Mouse (Mus musculus): ENCODE measurements around the gene Polk. TPM values are rescaled to one million over a fixed set of nuclear protein-coding genes. Genes with fewer than 3 reads are reported as not detected.

Gene Polk
- polyA plus RNA-seq, 1 experiment from 2014 or later, result 9.0 TPM

- WGBS, result 96% methylated on average over 6 of the region's 6 CpGs
- Histone ChIP-seq H3K4me1 (no peaks in the 10 kb centered on the region), H3K4me3 (no peak overlapping the region), H3K27me3 (ENCODE audit: poor library complexity, severe bottlenecking) (no peaks in the 10 kb centered on the region), H3K27ac (no peak overlapping the region), H3K36me3 (replicated peaks) (peaks cover 45% of the 10 kb centered on the region), H3K9me3 (no peaks in the 10 kb centered on the region)
- no peak for DNase-seq (ENCODE audit: extremely low spot score, low spot score)
These were observed 54.4 kb downstream of the Polk start for GRCm38 (mm10) chr13:96487968-96488367.

DNA sequence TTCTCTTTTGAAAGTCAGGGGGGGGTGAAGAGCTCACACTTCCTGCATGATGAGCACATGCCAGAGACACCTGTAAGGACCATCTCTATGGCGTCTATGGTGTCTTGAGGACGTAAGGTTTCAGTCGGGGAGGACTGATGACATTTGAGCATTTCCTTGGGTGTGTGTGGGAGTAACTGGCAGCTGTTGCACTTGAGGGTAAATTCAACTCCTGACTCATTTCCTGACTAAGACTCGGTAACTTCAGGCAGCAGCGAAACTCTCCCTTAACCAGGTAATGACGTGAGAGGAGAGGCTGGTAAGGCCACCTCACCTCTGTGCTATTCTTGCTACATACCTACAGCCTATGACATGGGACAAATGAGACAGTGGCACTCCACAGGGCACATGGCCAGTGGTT is 55.1 kb downstream of the Polk start:
- peaks cover 45% of the 10 kb centered on the region for H3K36me3 ChIP-seq (replicated peaks)
- H3K4me3 ChIP-seq, result no peak overlapping the region
- no peaks in the 10 kb centered on the region for H3K27me3 ChIP-seq (ENCODE audit: poor library complexity, severe bottlenecking)
- H3K4me1 ChIP-seq, result no peaks in the 10 kb centered on the region
- no peak overlapping the region for H3K27ac ChIP-seq
- DNase-seq (ENCODE audit: extremely low spot score, low spot score), result no peak
- H3K9me3 ChIP-seq, result no peaks in the 10 kb centered on the region
- WGBS, result 98% methylated on average over 6 of the region's 6 CpGs

DNA sequence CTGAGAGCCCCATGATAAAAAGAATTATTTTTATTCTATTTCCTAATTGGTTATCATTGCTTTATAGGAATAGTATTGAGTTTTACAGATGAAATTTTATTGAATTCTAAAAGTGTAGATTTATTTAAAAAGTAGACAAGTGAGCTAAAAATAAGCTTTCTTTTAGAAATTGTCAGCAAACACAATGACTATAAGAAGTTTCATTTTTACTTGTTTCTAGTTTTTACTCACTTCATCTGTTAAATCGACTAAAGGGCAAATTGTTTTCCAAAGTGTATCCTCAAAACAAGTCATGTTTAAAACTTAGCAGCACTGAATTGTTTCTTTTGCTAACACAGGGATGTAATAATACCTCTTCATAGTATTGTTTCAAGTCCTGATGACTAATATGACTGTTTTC is 63.4 kb downstream of the Polk start:
- Histone ChIP-seq H3K4me1 (no peaks in the 10 kb centered on the region), H3K27me3 (ENCODE audit: poor library complexity, severe bottlenecking) (no peaks in the 10 kb centered on the region), H3K36me3 (replicated peaks) (peaks cover 8% of the 10 kb centered on the region), H3K27ac (no peak overlapping the region), H3K4me3 (no peak overlapping the region), H3K9me3 (no peaks in the 10 kb centered on the region)
- no peak for DNase-seq (ENCODE audit: extremely low spot score, low spot score)
- WGBS, result 96% methylated on average over 1 of the region's 1 CpGs

- Histone ChIP-seq H3K36me3 (replicated peaks) (no peaks in the 10 kb centered on the region), H3K9me3 (no peaks in the 10 kb centered on the region), H3K4me3 (no peak overlapping the region), H3K27ac (no peak overlapping the region), H3K27me3 (ENCODE audit: poor library complexity, severe bottlenecking) (no peaks in the 10 kb centered on the region), H3K4me1 (no peaks in the 10 kb centered on the region)
- DNase-seq (ENCODE audit: extremely low spot score, low spot score), result no peak
- 95% methylated on average over 4 of the region's 4 CpGs for WGBS
These were observed 65.2 kb downstream of the Polk start for GRCm38 (mm10) chr13:96477226-96477625.

DNA sequence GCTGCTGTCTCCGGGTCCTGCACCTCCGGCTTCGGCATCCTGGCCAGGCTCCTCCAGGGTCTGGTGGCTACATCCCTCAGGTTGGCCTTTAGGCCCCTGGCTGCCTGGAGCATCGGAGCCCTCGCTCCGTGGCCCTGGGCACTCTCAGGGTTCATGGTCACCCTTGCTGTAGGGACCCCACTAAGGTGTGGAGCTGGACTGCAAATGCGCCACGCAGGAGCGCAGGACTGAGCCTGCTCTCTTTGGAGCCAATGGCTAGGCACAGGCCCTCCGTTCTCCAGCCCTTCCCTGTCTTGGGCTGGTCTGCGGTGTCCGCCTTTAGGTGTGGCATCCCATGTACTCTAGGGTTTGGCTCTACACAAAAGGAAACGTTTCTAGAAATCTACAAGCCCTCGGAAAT is 71.4 kb downstream of the Polk start, which contains the start of gene Ankdd1b:
Gene Ankdd1b (minus strand): TSS at position 242 of the 400 bp plus-strand sequence.
- no peak within 1 kb of the TSS for H3K27ac ChIP-seq
- 91% methylated on average over 14 of the region's 14 CpGs for WGBS
- no peaks in the 10 kb centered on the region for H3K9me3 ChIP-seq
- H3K27me3 ChIP-seq (ENCODE audit: poor library complexity, severe bottlenecking), result no peaks in the 10 kb centered on the region
- H3K4me3 ChIP-seq, result no peak within 1 kb of the TSS
- DNase-seq (ENCODE audit: extremely low spot score, low spot score), result no peak
- no peaks in the 10 kb centered on the region for H3K4me1 ChIP-seq
- no peaks in the 10 kb centered on the region for H3K36me3 ChIP-seq (replicated peaks)

- H3K27me3 ChIP-seq (ENCODE audit: poor library complexity, severe bottlenecking), result no peaks in the 10 kb centered on the region
- 88% methylated on average over 6 of the region's 6 CpGs for WGBS
- no peak overlapping the region for H3K27ac ChIP-seq
- no peak overlapping the region for H3K4me3 ChIP-seq
- H3K36me3 ChIP-seq (replicated peaks), result no peaks in the 10 kb centered on the region
- H3K9me3 ChIP-seq, result no peaks in the 10 kb centered on the region
- no peaks in the 10 kb centered on the region for H3K4me1 ChIP-seq
- DNase-seq (ENCODE audit: extremely low spot score, low spot score), result no peak
These were observed 71.8 kb downstream of the Polk start for GRCm38 (mm10) chr13:96470556-96470955.

DNA sequence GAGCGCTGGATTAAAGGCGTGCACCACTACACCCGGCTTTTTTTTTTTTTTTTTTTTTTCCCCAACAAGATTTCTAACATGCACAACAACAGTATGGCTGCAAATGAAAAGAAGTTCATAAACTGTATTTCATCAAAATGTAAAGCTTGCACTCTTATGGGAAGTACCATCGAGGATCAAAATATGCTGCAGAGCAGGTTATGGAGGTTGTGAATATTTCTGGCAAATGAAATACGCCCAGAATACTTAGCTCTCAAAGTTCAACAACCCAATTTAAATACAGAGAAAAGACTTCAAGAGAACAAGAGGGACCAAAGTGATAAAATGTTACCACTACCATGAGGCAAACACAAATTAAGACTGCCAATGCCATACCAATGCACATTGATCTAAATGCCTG is 73.7 kb downstream of the Polk start:
- Histone ChIP-seq H3K36me3 (replicated peaks) (no peaks in the 10 kb centered on the region), H3K27me3 (ENCODE audit: poor library complexity, severe bottlenecking) (no peaks in the 10 kb centered on the region), H3K4me3 (no peak overlapping the region), H3K27ac (no peak overlapping the region), H3K9me3 (no peaks in the 10 kb centered on the region), H3K4me1 (no peaks in the 10 kb centered on the region)
- no peak for DNase-seq (ENCODE audit: extremely low spot score, low spot score)
- 92% methylated on average over 5 of the region's 5 CpGs for WGBS

GRCm38 (mm10) chr13:96465315-96465714 is 77.1 kb downstream of the Polk start:
- Histone ChIP-seq H3K27me3 (ENCODE audit: poor library complexity, severe bottlenecking) (no peaks in the 10 kb centered on the region), H3K9me3 (no peaks in the 10 kb centered on the region), H3K36me3 (replicated peaks) (no peaks in the 10 kb centered on the region), H3K4me1 (no peaks in the 10 kb centered on the region), H3K27ac (no peak overlapping the region), H3K4me3 (no peak overlapping the region)
- no peak for DNase-seq (ENCODE audit: extremely low spot score, low spot score)
- WGBS, result 68% methylated on average over 5 of the region's 5 CpGs

DNA sequence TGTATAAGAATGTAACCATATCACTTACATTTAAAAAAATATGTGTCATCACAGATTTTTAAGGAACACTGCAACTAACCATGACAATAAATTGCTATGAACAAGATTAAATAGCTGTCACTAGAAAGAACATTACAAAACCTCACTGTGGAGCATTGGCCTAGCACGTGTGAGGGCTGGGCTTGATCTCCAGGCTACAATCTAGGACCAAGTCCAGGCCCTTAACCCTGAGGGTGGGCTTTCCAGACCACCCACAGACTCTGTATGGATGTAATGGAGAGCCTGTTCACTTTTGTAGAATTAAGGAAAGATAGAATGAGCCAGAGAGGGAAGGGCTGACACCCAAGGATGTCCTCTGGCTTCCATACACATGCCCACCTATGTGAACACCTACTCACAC is 79.7 kb downstream of the Polk start:
- no peaks in the 10 kb centered on the region for H3K27me3 ChIP-seq (ENCODE audit: poor library complexity, severe bottlenecking)
- 76% methylated on average over 1 of the region's 1 CpGs for WGBS
- no peak for DNase-seq (ENCODE audit: extremely low spot score, low spot score)

GRCm38 (mm10) chr13:96458606-96459005 is 83.8 kb downstream of the Polk start:
- DNase-seq (ENCODE audit: extremely low spot score, low spot score), result no peak
- Histone ChIP-seq H3K27me3 (ENCODE audit: poor library complexity, severe bottlenecking) (no peaks in the 10 kb centered on the region), H3K4me3 (no peak overlapping the region), H3K27ac (no peak overlapping the region), H3K4me1 (no peaks in the 10 kb centered on the region), H3K36me3 (replicated peaks) (no peaks in the 10 kb centered on the region), H3K9me3 (no peaks in the 10 kb centered on the region)
- 84% methylated on average over 4 of the region's 4 CpGs for WGBS

More for the DNA sequence above, 79.7 kb downstream of the Polk start:
- no peak overlapping the region for H3K27ac ChIP-seq
- H3K4me1 ChIP-seq, result no peaks in the 10 kb centered on the region
- no peaks in the 10 kb centered on the region for H3K9me3 ChIP-seq
- H3K36me3 ChIP-seq (replicated peaks), result no peaks in the 10 kb centered on the region
- no peak overlapping the region for H3K4me3 ChIP-seq

DNA sequence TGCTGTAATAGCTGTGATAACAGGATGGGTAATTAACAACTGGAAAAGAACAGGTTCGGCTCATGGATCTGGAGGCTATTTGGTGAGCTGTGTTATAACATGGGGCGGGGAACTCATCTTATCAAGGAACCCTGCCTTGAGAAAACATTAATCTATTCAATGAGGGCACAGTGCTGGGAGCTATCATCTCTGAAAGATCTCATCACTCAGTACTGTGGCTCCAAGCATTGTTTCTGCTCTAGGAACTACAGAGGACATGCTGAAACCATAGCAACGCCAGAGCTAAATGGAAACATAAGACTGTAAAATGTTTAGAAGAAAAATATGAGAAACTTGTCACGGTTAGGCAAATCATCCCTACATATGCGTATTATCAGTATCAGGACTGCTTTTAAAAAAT is 84.4 kb downstream of the Polk start:
- H3K27ac ChIP-seq, result no peak overlapping the region
- H3K27me3 ChIP-seq (ENCODE audit: poor library complexity, severe bottlenecking), result no peaks in the 10 kb centered on the region
- no peaks in the 10 kb centered on the region for H3K36me3 ChIP-seq (replicated peaks)
- H3K4me1 ChIP-seq, result no peaks in the 10 kb centered on the region
- H3K4me3 ChIP-seq, result no peak overlapping the region
- H3K9me3 ChIP-seq, result no peaks in the 10 kb centered on the region
- DNase-seq (ENCODE audit: extremely low spot score, low spot score), result no peak
- 94% methylated on average over 5 of the region's 5 CpGs for WGBS

DNA sequence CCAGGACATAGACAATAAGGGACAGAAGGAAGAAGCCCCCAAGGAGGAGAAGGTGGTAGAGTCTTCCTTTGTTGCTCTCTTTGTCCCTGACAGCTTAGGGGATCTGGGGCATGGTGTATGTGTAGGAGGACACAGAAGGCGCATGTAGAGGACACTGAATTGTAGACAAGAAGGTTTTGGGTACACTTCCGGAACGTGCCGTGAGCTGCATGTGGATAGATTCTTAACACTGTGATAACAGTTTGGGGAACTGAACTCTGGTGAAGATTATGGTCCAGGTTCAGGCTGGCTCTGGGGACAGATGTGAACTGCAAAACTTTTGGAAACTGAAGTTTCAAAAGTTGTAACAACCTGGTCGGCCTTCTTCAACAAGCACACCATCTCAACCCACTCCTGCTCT is 84.8 kb downstream of the Polk start:
- Histone ChIP-seq H3K36me3 (replicated peaks) (no peaks in the 10 kb centered on the region), H3K27me3 (ENCODE audit: poor library complexity, severe bottlenecking) (no peaks in the 10 kb centered on the region), H3K27ac (no peak overlapping the region), H3K9me3 (no peaks in the 10 kb centered on the region), H3K4me1 (no peaks in the 10 kb centered on the region), H3K4me3 (no peak overlapping the region)
- no peak for DNase-seq (ENCODE audit: extremely low spot score, low spot score)
- WGBS, result 95% methylated on average over 5 of the region's 5 CpGs

DNA sequence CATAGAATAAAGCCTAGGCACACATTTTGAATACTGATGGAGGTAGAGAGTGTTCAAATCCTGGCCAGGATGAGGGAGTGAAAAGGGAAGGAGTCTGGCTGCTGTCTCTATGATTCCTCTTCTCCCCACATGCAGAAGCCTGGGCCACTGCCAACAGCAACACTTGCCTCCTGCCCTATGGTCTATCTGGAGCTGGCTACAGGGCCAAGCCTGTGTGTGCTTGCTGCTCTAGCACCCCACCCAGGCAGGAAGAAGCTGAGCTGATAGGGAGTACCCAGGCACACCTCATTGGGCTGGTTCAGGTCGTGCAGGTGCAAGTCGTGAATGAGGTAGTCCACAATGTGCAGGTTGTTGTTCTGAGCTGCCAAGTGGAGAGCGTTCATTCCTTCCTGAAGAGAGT is 88.1 kb downstream of the Polk start:
- DNase-seq (ENCODE audit: extremely low spot score, low spot score), result no peak
- Histone ChIP-seq H3K9me3 (no peaks in the 10 kb centered on the region), H3K27me3 (ENCODE audit: poor library complexity, severe bottlenecking) (no peaks in the 10 kb centered on the region), H3K27ac (no peak overlapping the region), H3K4me3 (no peak overlapping the region), H3K4me1 (no peaks in the 10 kb centered on the region), H3K36me3 (replicated peaks) (no peaks in the 10 kb centered on the region)
- 71% methylated on average over 3 of the region's 3 CpGs for WGBS

DNA sequence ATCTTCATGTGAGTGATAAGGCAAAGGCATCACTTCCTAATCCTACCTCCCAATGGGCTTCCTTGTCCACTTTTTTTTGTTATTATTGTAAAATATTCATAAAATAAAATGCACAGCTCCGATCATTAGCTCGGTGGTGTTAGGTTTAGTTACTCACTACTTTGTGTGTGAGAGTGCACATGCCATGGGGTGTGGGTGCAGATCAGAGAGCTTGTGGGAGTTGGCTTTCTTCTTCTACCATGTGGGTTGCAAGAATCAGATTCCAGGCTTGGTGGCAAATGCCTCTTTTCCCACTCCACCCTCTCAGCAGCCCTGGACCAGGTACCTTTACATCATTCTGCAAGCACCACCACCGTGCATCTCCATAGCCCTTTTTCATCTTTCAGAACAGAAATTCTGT is 89.8 kb downstream of the Polk start:
- no peak overlapping the region for H3K27ac ChIP-seq
- no peaks in the 10 kb centered on the region for H3K27me3 ChIP-seq (ENCODE audit: poor library complexity, severe bottlenecking)
- no peaks in the 10 kb centered on the region for H3K36me3 ChIP-seq (replicated peaks)
- H3K4me1 ChIP-seq, result no peaks in the 10 kb centered on the region
- 93% methylated on average over 3 of the region's 3 CpGs for WGBS
- no peak overlapping the region for H3K4me3 ChIP-seq
- H3K9me3 ChIP-seq, result no peaks in the 10 kb centered on the region
- DNase-seq (ENCODE audit: extremely low spot score, low spot score), result no peak
